Mouse (Mus musculus) E14TG2a.4 (cell line): ENCODE data around the gene Map3k21.

Experiments used
- CTCF ChIP-seq: conservative IDR thresholded peaks from 2 replicates; pipeline ENCODE4 v1.5.1; 2014; ENCODE audit warnings: low read length
- POU5F1 ChIP-seq: IDR thresholded peaks from 2 replicates; pipeline ENCODE4 v1.6.1; 2014; ENCODE audit warnings: low read length, borderline replicate concordance

GRCm38 (mm10) chr8:125944511-125944910 is 34.3 kb downstream of the Map3k21 start:
- TF ChIP-seq CTCF (no peak), POU5F1 (no peak)
